Mouse (Mus musculus): ENCODE measurements at regions not wholly inside any gene's neighbourhood (a gene's known extent, or its start where the extent isn't known, plus 50 kb on each side); places are given as distances from the start of the nearest gene placed in this dataset.

DNA sequence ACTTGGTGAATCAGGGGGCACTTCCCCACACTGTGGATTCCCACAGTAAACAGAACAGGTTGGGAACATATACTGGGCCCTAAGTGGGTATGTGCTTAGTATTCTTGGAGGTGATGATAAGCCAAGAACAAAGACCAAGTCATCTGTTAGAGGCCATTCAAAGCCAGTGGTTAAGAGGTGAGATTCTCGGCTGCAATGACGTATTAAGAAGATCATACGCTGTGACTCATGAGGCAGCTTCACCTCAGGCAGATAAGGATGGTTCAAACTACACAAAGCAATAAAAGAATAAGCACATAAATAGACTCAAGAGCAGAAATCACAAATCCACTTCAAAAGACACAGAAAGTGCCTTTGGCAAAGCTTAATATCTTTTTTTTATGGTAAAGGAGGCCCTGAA lies 56.4 kb upstream of the Irx5 start:
- no peak for TF ChIP-seq CTCF (IDR thresholded peaks at IDR 0.05; ENCODE audit: low read depth)
- no peak for TF ChIP-seq EP300 (IDR thresholded peaks at IDR 0.05; ENCODE audit: low read depth)

Data from liver, postnatal 0 days (tissue).